Mouse (Mus musculus): ENCODE measurements around the gene Slc1a6. TPM values are rescaled to one million over a fixed set of nuclear protein-coding genes. Genes with fewer than 3 reads are reported as not detected.
"Not testable (repeated sequence)": the region's sequence is repeated elsewhere in the genome, so short reads cannot be mapped to it uniquely, and the experiment has no call there.

The Slc1a6 gene
- polyA plus RNA-seq, 1 experiment from 2014 or later: 0.28 TPM

DNA sequence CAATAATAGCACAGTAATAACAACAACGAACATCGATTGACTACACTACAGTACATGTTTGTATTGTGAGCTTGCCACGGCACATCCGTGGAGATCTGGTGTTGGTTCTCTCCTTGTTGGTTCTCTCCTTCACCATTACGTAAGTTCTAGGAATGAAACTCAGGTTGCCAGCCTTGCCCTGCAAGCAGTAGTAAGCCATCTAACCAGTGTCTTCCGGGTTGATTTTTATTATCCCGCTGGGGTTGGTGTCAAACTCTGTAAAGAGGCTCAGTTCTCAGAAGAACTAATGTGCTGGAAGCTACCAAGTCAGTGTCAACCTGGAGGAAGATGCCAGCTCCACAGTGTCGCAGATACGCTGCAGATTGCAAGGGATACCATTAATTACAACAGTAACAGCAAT lies 769 bp upstream of the Slc1a6 start:
- H3K27me3 ChIP-seq: peaks cover 24% of the 10 kb centered on the region
- no peak overlapping the region for H3K27ac ChIP-seq
- no peak overlapping the region for H3K9ac ChIP-seq
- DNase-seq (no peak), ATAC-seq (ENCODE audit: low read depth) (no peak)
- 50% methylated on average over 9 of the region's 9 CpGs for WGBS (ENCODE audit: insufficient replicate concordance)
- peak overlapping the region; percentile 60 for H3K4me2 ChIP-seq
- H3K4me1 ChIP-seq (replicated peaks): 0 out of 2 replicates have a peak, but pooled peaks cover 3% of the 10 kb centered on the region
- H3K36me3 ChIP-seq: no peaks in the 10 kb centered on the region
- H3K4me3 ChIP-seq (replicated peaks): peak overlapping the region; percentile 42
- no peaks in the 10 kb centered on the region for H3K9me3 ChIP-seq (replicated peaks)

DNA sequence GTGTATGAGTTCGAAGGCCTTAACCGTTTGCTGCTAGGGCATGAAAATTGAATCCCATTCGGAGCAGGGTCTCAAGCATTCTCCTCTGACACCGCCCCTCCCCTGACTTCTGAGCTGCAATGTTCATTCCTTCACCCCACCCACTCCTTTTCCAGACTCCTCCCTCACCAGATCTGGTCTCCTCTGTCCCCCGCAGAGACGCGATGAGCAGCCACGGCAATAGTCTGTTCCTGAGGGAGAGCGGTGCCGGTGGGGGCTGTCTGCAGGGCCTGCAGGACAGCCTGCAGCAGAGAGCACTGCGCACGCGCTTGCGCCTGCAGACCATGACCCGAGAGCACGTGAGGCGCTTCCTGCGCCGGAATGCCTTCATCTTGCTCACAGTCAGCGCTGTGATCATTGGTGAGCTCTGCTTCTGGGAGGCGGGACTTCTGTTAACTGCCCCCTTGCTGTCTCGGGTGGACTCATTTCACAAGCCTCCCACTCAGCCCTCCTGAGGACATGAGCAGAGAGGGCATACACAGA lies 7.3 kb downstream of the Slc1a6 start:
- Histone ChIP-seq H3K4me3 (replicated peaks) (no peak overlapping the region), H3K27ac (no peak overlapping the region), H3K9ac (no peak overlapping the region), H3K4me2 (peak overlapping the region; percentile 38), H3K27me3 (no peaks in the 10 kb centered on the region), H3K36me3 (no peaks in the 10 kb centered on the region), H3K4me1 (replicated peaks) (no peaks in the 10 kb centered on the region), H3K9me3 (replicated peaks) (no peaks in the 10 kb centered on the region)
- 15% methylated on average over 22 of the region's 22 CpGs for WGBS (ENCODE audit: insufficient replicate concordance)
- DNase-seq (no peak), ATAC-seq (ENCODE audit: low read depth) (peak; percentile 31; the same call in 1 of the 2 replicates)

DNA sequence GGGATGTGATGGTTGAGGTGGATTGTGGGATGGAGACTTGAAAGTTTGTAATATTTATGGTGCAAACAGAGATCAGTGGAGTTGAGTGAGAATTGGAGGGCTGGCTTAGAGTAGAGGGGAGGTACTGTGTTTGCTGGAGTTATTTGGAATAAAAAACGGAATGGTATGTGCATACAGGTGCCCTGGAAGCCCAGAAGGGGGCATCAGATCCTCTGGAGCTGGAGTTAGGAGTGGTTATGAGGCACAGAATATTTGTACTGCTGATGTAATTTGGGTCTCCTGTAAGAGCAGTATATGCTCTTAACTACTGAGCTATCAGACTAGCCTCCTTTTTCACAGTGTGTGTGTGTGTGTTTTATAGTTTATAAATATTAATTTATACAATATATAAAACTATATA lies 10.3 kb downstream of the Slc1a6 start:
- no peaks in the 10 kb centered on the region for H3K9me3 ChIP-seq (replicated peaks)
- no peaks in the 10 kb centered on the region for H3K36me3 ChIP-seq
- DNase-seq (no peak), ATAC-seq (ENCODE audit: low read depth) (no peak)
- no peak overlapping the region for H3K4me2 ChIP-seq
- no peak overlapping the region for H3K4me3 ChIP-seq (replicated peaks)
- no peak overlapping the region for H3K27ac ChIP-seq
- WGBS (ENCODE audit: insufficient replicate concordance): 21% methylated on average over 1 of the region's 1 CpGs
- no peak overlapping the region for H3K9ac ChIP-seq
- no peaks in the 10 kb centered on the region for H3K4me1 ChIP-seq (replicated peaks)
- H3K27me3 ChIP-seq: no peaks in the 10 kb centered on the region

DNA sequence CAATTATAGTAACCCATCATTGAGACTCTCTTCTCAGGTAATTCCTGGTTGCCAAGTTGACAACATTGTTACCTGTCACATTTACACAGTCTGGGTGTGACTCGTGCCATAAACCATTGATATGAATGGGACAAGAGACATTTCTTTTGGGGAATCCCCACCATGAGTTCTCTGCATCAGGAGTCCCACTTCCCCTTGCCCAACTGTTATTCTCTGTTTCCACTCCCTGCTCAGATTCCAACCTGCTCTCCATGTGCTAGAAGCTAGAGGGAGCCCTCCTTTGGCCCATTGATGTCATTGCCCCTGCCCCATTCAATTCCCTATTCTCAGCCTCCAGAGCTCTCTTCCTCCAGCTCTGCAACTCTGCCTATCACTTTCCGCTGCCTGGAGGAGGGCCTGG lies 21.2 kb downstream of the Slc1a6 start:
- Histone ChIP-seq H3K27ac (no peak overlapping the region), H3K27me3 (no peaks in the 10 kb centered on the region), H3K4me2 (no peak overlapping the region), H3K36me3 (no peaks in the 10 kb centered on the region), H3K9ac (no peak overlapping the region), H3K9me3 (replicated peaks) (0 out of 2 replicates have a peak, but pooled peaks cover 3% of the 10 kb centered on the region), H3K4me3 (replicated peaks) (no peak overlapping the region), H3K4me1 (replicated peaks) (no peaks in the 10 kb centered on the region)
- no peak for ATAC-seq (ENCODE audit: low read depth)
- 41% methylated on average over 2 of the region's 2 CpGs for WGBS (ENCODE audit: insufficient replicate concordance)
- DNase-seq: no peak

DNA sequence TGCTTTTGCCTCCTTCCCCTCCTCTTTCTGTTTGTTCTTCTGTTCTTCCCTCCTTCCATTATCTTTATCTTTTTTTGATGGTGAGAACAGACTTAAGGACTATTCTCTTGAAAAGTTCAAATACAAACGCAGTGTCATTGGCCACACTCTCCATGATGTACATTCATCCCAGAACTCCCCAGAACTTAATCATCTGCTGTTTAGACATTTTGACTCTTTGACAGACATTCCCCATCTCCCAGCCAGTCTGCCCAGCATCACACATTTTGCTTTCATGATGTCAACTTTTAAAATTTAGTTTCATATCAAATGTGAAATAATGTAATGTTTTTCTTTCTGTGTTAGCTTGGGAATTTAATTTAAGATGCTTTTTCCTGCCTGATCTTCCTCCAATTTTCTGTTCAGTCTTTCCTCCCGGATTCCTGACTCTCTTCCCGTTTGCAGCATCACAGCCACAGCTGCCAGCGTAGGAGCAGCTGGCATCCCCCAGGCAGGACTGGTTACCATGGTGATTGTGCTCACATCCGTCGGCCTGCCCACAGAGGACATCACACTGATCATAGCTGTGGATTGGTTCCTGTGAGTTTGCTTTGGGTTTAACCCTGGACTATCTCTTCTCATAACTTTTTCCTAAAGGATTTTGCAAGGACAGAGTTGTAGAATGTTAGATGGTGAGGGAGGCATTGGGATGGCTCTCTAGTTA lies 32.2 kb downstream of the Slc1a6 start:
- no peak overlapping the region for H3K9ac ChIP-seq
- ATAC-seq (ENCODE audit: low read depth): no peak
- H3K4me2 ChIP-seq: no peak overlapping the region
- H3K27ac ChIP-seq: no peak overlapping the region
- DNase-seq: no peak
- no peaks in the 10 kb centered on the region for H3K36me3 ChIP-seq
- H3K27me3 ChIP-seq: no peaks in the 10 kb centered on the region
- H3K9me3 ChIP-seq (replicated peaks): no peaks in the 10 kb centered on the region
- H3K4me3 ChIP-seq (replicated peaks): no peak overlapping the region
- WGBS (ENCODE audit: insufficient replicate concordance): 47% methylated on average over 6 of the region's 6 CpGs
- H3K4me1 ChIP-seq (replicated peaks): no peaks in the 10 kb centered on the region

DNA sequence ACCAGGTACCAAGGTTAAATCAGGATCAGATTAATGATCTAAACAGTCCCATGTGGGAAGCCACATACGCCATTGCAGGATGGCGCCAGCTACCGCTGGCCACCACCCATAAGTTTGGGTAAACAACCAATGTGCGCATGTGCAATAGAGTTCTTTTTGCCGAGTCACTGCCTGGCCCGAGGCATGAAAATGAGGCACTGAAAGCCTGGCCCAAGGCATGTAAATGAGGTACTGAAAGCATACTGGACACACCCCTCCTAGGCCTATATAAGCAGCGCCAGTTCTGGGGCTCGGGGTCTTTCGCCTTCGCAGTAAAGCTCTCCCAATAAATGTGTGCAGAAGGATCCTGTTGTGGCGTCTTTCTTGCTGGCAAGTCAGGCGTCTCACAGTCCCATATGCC lies 60.2 kb downstream of the Slc1a6 start:
- not testable (repeated sequence) for H3K27ac ChIP-seq; H3K4me1 ChIP-seq (replicated peaks); H3K9me3 ChIP-seq (replicated peaks); H3K27me3 ChIP-seq; H3K4me2 ChIP-seq; H3K9ac ChIP-seq; H3K36me3 ChIP-seq; DNase-seq; ATAC-seq (ENCODE audit: low read depth); H3K4me3 ChIP-seq (replicated peaks)
- WGBS (ENCODE audit: insufficient replicate concordance): 79% methylated on average over 12 of the region's 12 CpGs

DNA sequence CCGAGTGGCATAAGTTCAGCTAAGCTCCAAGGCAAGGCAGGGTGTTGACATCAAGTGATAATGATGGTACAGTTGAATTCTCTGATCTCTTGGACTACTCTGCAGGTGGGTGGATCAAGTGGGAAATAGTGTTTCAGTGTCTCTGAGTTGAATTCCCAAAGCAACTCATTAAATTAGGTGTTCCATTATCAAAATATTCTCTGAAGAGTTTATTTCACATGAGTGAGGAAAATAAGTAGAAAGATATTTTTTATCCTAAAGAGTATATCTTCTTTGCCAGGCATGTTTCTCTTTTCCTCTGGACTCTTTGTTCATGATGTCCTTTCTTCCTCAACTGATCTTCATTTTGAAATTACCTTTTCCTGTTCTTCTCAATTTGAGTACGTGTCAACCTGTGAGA lies 71.8 kb downstream of the Slc1a6 start, which contains the start of gene Olfr1356:
Olfr1356 (minus strand) TSS at position 101 of the 400 bp plus-strand sequence.
- 56% methylated on average over 2 of the region's 2 CpGs for WGBS (ENCODE audit: insufficient replicate concordance)
- ATAC-seq (ENCODE audit: low read depth) (no peak), DNase-seq (no peak)
- no peaks in the 10 kb centered on the region for H3K27me3 ChIP-seq
- H3K4me3 ChIP-seq (replicated peaks): no peak within 1 kb of the TSS
- no peaks in the 10 kb centered on the region for H3K9me3 ChIP-seq (replicated peaks)
- no peaks in the 10 kb centered on the region for H3K36me3 ChIP-seq
- H3K4me1 ChIP-seq (replicated peaks): no peaks in the 10 kb centered on the region
- H3K9ac ChIP-seq: no peak within 1 kb of the TSS
- no peak within 1 kb of the TSS for H3K27ac ChIP-seq
- no peak within 1 kb of the TSS for H3K4me2 ChIP-seq

Other genes with a start within 250 kb of the Slc1a6 start
- gene Ilvbl, start 206.2 kb upstream of the Slc1a6 start, polyA plus RNA-seq (2015; fragmentation: Nextera tagmentation; extraction: Ambion mirVana): 16.7 and 17.4 TPM in 2 replicates
- 1.8 TPM in 2 replicates for gene Syde1, start 188.5 kb upstream of the Slc1a6 start, polyA plus RNA-seq (2015; fragmentation: Nextera tagmentation; extraction: Ambion mirVana)
- not detected in 2 replicates for gene Olfr1357, start 162.4 kb upstream of the Slc1a6 start, polyA plus RNA-seq (2015; fragmentation: Nextera tagmentation; extraction: Ambion mirVana)
- gene Casp14, start 62.2 kb upstream of the Slc1a6 start, polyA plus RNA-seq (2015; fragmentation: Nextera tagmentation; extraction: Ambion mirVana): not detected in 2 replicates
- not detected in 2 replicates for gene Ccdc105, start 27.4 kb upstream of the Slc1a6 start, polyA plus RNA-seq (2015; fragmentation: Nextera tagmentation; extraction: Ambion mirVana)
- gene Olfr1356, start 71.7 kb downstream of the Slc1a6 start, polyA plus RNA-seq (2015; fragmentation: Nextera tagmentation; extraction: Ambion mirVana): not detected in 2 replicates
- not detected in 2 replicates for gene Olfr1355, start 95.0 kb downstream of the Slc1a6 start, polyA plus RNA-seq (2015; fragmentation: Nextera tagmentation; extraction: Ambion mirVana)
- not detected in 2 replicates for gene Olfr1354, start 132.7 kb downstream of the Slc1a6 start, polyA plus RNA-seq (2015; fragmentation: Nextera tagmentation; extraction: Ambion mirVana)
- gene Olfr8, start 170.1 kb downstream of the Slc1a6 start, polyA plus RNA-seq (2015; fragmentation: Nextera tagmentation; extraction: Ambion mirVana): not detected in 2 replicates
- gene Olfr1353, start 182.8 kb downstream of the Slc1a6 start, polyA plus RNA-seq (2015; fragmentation: Nextera tagmentation; extraction: Ambion mirVana): not detected in 2 replicates
- not detected in 2 replicates for gene Olfr1352, start 200.6 kb downstream of the Slc1a6 start, polyA plus RNA-seq (2015; fragmentation: Nextera tagmentation; extraction: Ambion mirVana)
- not detected in 2 replicates for gene Olfr1351, start 232.0 kb downstream of the Slc1a6 start, polyA plus RNA-seq (2015; fragmentation: Nextera tagmentation; extraction: Ambion mirVana)
- gene Olfr57, start 248.2 kb downstream of the Slc1a6 start, polyA plus RNA-seq (2015; fragmentation: Nextera tagmentation; extraction: Ambion mirVana): 0.06 TPM in 1 of 2 replicates, not detected in the other

All from liver, embryonic 13.5 days (tissue).